Mouse (Mus musculus) heart, adult 2 months (tissue): ENCODE measurements around the gene Arhgef39.

Experiments used
- CTCF ChIP-seq: fragments of 200-600 bp; IDR thresholded peaks from 2 replicates; pipeline ENCODE4 v1.8.1; 2022; ENCODE audit warnings: antibody characterized with exemption, mild to moderate bottlenecking, moderate library complexity
- EP300 ChIP-seq: fragments of 200-500 bp; IDR thresholded peaks from 2 replicates; pipeline ENCODE4 v1.6.1; 2011; ENCODE audit warnings: low read depth, low read length, control low read depth; ENCODE audit not compliant: insufficient read depth
- POLR2A ChIP-seq: fragments of 200-500 bp; IDR thresholded peaks from 2 replicates; pipeline ENCODE4 v1.6.1; 2011; ENCODE audit warnings: mild to moderate bottlenecking, low read depth, low read length, control low read depth; ENCODE audit not compliant: insufficient read depth

DNA sequence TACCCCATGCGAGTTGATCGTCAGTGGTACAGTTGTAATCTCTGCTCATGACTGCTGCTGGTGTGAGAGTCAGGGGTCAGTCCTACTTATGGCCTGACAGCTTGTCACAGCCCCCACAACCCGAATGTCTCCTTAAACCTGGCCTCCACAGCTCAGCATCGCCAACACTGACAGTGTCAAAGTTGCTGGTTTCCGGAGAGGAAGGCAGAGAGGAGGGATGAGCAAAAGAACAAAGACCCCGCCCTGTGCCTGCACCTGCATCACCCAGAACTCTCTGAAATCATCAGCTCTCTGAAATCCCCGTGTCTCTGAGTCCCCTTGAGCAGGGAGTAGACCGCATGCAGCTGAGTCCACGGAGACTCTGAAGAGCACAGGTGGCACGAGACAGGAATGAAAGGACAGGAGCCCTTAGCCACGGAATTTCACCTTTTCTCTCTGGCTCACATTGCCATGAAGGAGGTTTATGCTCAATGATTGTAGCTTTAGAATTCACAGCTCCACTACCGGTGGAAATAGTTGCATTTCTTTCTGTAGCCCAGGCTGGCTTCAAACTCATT is 15.9 kb downstream of the Arhgef39 start, which contains the start of gene Sit1:
- TF ChIP-seq EP300 (no peak), POLR2A (no peak), CTCF (no peak)
